Mouse (Mus musculus) liver, postnatal 0 days (tissue): ENCODE results near the gene Rbfox1.

ENCODE experiments used
- CTCF ChIP-seq: sonication (generic); IDR thresholded peaks from 2 replicates; pipeline ENCODE4 v1.5.1; 2016; ENCODE audit warnings: antibody characterized with exemption, low read depth
- EP300 ChIP-seq: IDR thresholded peaks from 2 replicates; pipeline ENCODE4 v1.6.1; 2016; ENCODE audit warnings: antibody characterized with exemption, low read depth, mild to moderate bottlenecking

GRCm38 (mm10) chr16:6904984-6905383 is 1019.8 kb downstream of the Rbfox1 start:
- no peak for TF ChIP-seq CTCF
- no peak for TF ChIP-seq EP300
